Mouse (Mus musculus) stomach, postnatal 0 days (tissue): ENCODE measurements around the gene Josd1.

ENCODE experiments used
- CTCF ChIP-seq: IDR thresholded peaks from 2 replicates; pipeline ENCODE4 v1.5.1; 2016; ENCODE audit warnings: antibody characterized with exemption, low read depth, mild to moderate bottlenecking, moderate library complexity
- EP300 ChIP-seq: optimal IDR thresholded peaks from 2 replicates; pipeline ENCODE3; 2016; ENCODE audit warnings: antibody characterized with exemption

- TF ChIP-seq CTCF (no peak), EP300 (no peak)
Measured at GRCm38 (mm10) chr15:79706603-79707214, 19.0 kb upstream of the Josd1 start.
